ENCODE assay signal across 25 mouse cellular contexts in the genomic region with DNA sequence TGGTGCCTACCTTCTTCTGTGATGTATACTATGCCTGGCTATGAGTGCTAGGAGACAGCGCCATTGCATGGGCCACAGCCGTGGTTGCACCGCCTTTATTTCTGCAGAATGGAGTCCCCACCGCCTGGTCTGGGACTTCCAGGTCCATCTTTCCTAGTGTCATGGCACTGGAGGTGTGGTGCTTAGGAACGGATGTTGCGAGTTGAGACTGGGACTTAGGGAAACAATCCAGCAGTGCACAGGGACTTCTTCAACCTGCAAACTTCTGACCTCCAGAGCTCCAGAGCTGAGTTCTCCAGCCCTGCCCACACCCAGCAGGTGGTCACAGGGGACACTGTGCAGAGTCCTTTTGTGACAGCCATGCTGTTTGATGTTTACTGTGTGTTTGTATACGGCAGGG. TPM values are rescaled to one million over a fixed set of nuclear protein-coding genes. Genes with fewer than 3 reads are reported as not detected.
"Had no signal": no experiment of that assay in that cellular context is flagged by ENCODE, and none has a peak within 500 bp of the region (broad histone marks: within the 10 kb centered on the region; RNA-seq: fewer than 3 reads in every experiment).

No protein-coding gene starts in this region.

- H3K27ac ChIP-seq: hindbrain, embryonic 13.5 days; hindbrain, embryonic 15.5 days; hindbrain, postnatal 0 days; layer of hippocampus, adult 2 months; left cerebral cortex, adult 2 months; limb, embryonic 13.5 days; limb, embryonic 15.5 days; liver, embryonic 12.5 days; liver, embryonic 14.5 days had no signal

- H3K9ac ChIP-seq: hindbrain, embryonic 13.5 days; hindbrain, embryonic 15.5 days; limb, embryonic 13.5 days; limb, embryonic 15.5 days; liver, embryonic 12.5 days; liver, embryonic 14.5 days had no signal

- ATAC-seq: hindbrain, postnatal 0 days; intestine, embryonic 16.5 days; liver, embryonic 12.5 days had no signal

- H3K4me1 ChIP-seq: hindbrain, embryonic 13.5 days; hindbrain, embryonic 15.5 days; limb, embryonic 13.5 days; limb, embryonic 15.5 days; liver, embryonic 12.5 days had no signal

- H3K9me3 ChIP-seq: hindbrain, embryonic 13.5 days; hindbrain, embryonic 15.5 days; limb, embryonic 13.5 days; limb, embryonic 15.5 days; liver, embryonic 12.5 days had no signal

- H3K36me3 ChIP-seq: hindbrain, embryonic 13.5 days; hindbrain, embryonic 15.5 days; limb, embryonic 13.5 days; limb, embryonic 15.5 days; liver, embryonic 12.5 days had no signal

- H3K27me3 ChIP-seq: hindbrain, embryonic 13.5 days; hindbrain, embryonic 15.5 days; limb, embryonic 13.5 days; limb, embryonic 15.5 days had no signal

- H3K4me3 ChIP-seq: hindbrain, embryonic 13.5 days; hindbrain, embryonic 15.5 days; layer of hippocampus, adult 2 months; left cerebral cortex, adult 2 months; limb, embryonic 13.5 days; limb, embryonic 15.5 days; liver, embryonic 12.5 days had no signal

- H3K4me2 ChIP-seq: heart, embryonic 11.5 days; hindbrain, embryonic 13.5 days; hindbrain, embryonic 15.5 days; limb, embryonic 13.5 days; limb, embryonic 15.5 days; liver, embryonic 12.5 days had no signal

- DNase-seq: gastrocnemius, postnatal 14 days; gastrocnemius, postnatal 36 days; heart, adult 18-20 months; heart, postnatal 10 days; heart, postnatal 36 days; kidney, adult 11 months; kidney, adult 2 months; kidney, postnatal 10 days; kidney, postnatal 4 days; left cerebral cortex, postnatal 4 days had no signal

RNA-seq across cellular contexts. Expression of gene Fam180a, which starts 44.4 kb away (rescaled TPM):
- total RNA-seq: hematopoietic stem cell, adult 5-6 weeks had no signal
- polyA plus RNA-seq: hindbrain, embryonic 11.5 days; kidney, embryonic 14.5 days; limb, embryonic 11.5 days; liver, embryonic 12.5 days had no signal
